Mouse (Mus musculus): Measurements from ENCODE around the gene Agmo. TPM values are rescaled to one million over a fixed set of nuclear protein-coding genes. Genes with fewer than 3 reads are reported as not detected.

Gene Agmo
- total RNA-seq, 2 experiments from 2014 or later, result 0.94 to 1.3 TPM

- intact Hi-C loops (cut with DNase I), result no loop called here
- no peak for DNase-seq
These were observed 373.3 kb downstream of the Agmo start for GRCm38 (mm10) chr12:37614769-37615168.

GRCm38 (mm10) chr12:37624078-37624477 is 382.6 kb downstream of the Agmo start:
- no peak for DNase-seq
- intact Hi-C loops (cut with DNase I), result loop anchor here (10.0 kb wide), 1 partner anchor 491 kb away; no protein-coding TSS in a partner anchor

Other genes with a start within 250 kb of the Agmo start
- gene Meox2, start 133.1 kb upstream of the Agmo start, total RNA-seq (2021), result not detected